Mouse (Mus musculus) midbrain, embryonic 11.5 days (tissue): ENCODE measurements around the gene Stard10. TPM values are rescaled to one million over a fixed set of nuclear protein-coding genes. Genes with fewer than 3 reads are reported as not detected.
A peak's percentile ranks its signal among the peaks of the same experiment; 100 is the strongest.

Source experiments
- ATAC-seq: fragments of 200-750 bp; cut with Nextera tagmentation; 2 replicates; pipeline ENCODE4 v1.8.0; 2017; ENCODE audit warnings: moderate TSS enrichment, moderate library complexity; ENCODE audit not compliant: low FRiP score
- DNase-seq: peaks from one replicate; pipeline ENCODE4 v3.0.0; 2015; ENCODE audit warnings: low spot score; ENCODE audit errors: missing footprints
- H3K27ac ChIP-seq: fragments of 300-500 bp; sonication (generic); 2 replicates; pipeline ENCODE4 v1.5.1; 2014; ENCODE audit warnings: low read depth, low read length
- H3K27me3 ChIP-seq: fragments of 300-500 bp; sonication (generic); 2 replicates; pipeline ENCODE4 v1.6.1; 2014; ENCODE audit warnings: mild to moderate bottlenecking, low read length, moderate library complexity, mixed read lengths; ENCODE audit not compliant: control insufficient read depth, insufficient read depth
- H3K36me3 ChIP-seq: fragments of 300-500 bp; sonication (generic); 2 replicates; pipeline ENCODE4 v1.6.1; 2014; ENCODE audit warnings: mild to moderate bottlenecking, low read length, moderate library complexity, mixed read lengths; ENCODE audit not compliant: control insufficient read depth, insufficient read depth
- H3K4me1 ChIP-seq: fragments of 300-500 bp; sonication (generic); 2 replicates; pipeline ENCODE4 v1.6.1; 2014; ENCODE audit warnings: low read length; ENCODE audit not compliant: control insufficient read depth, insufficient read depth
- H3K4me2 ChIP-seq: fragments of 300-500 bp; sonication (generic); 2 replicates; pipeline ENCODE4 v1.6.1; 2014; ENCODE audit warnings: mild to moderate bottlenecking, moderate library complexity
- H3K4me3 ChIP-seq: fragments of 300-500 bp; sonication (generic); 2 replicates; pipeline ENCODE4 v1.5.1; 2014; ENCODE audit warnings: low read depth, low read length
- H3K9ac ChIP-seq: fragments of 300-500 bp; sonication (generic); 2 replicates; pipeline ENCODE4 v1.6.1; 2014; ENCODE audit warnings: low read length
- H3K9me3 ChIP-seq: fragments of 300-500 bp; sonication (generic); 2 replicates; pipeline ENCODE4 v1.6.1; 2016; ENCODE audit warnings: low read length; ENCODE audit not compliant: control insufficient read depth
- WGBS: fragments of 180-500 bp; shearing (Covaris S2); extraction: QIAGEN DNeasy Blood & Tissue Kit; methylation state at CpG from one replicate; pipeline ENCODE4 v1.1.7; 2014; 5-methylcytosine and 5-hydroxymethylcytosine counted together
- polyA plus RNA-seq: library from polyadenylated mRNA; unstranded; fragments of >200 nt; fragmentation: Nextera tagmentation; extraction: Ambion mirVana; gene quantifications from 2 replicates; pipeline ENCODE4 v1.2.1, GENCODE M21; 2014

Stard10 gene
- polyA plus RNA-seq, 1 experiment from 2014 or later, result 5.7 TPM

- Histone ChIP-seq H3K9me3 (no peaks in the 10 kb centered on the region), H3K4me2 (no peak overlapping the region), H3K36me3 (no peaks in the 10 kb centered on the region), H3K4me3 (no peak overlapping the region), H3K27me3 (no peaks in the 10 kb centered on the region), H3K9ac (no peak overlapping the region), H3K4me1 (no peaks in the 10 kb centered on the region), H3K27ac (no peak overlapping the region)
- DNase-seq (peak; percentile 39), ATAC-seq (no peak)
- 89% methylated on average over 5 of the region's 5 CpGs for WGBS
Observed at GRCm38 (mm10) chr7:101332045-101332831, 15.4 kb downstream of the Stard10 start.

- no peak overlapping the region for H3K27ac ChIP-seq
- no peaks in the 10 kb centered on the region for H3K36me3 ChIP-seq
- no peak overlapping the region for H3K4me3 ChIP-seq
- no peaks in the 10 kb centered on the region for H3K9me3 ChIP-seq
- ATAC-seq (no peak), DNase-seq (no peak)
- WGBS, result 97% methylated on average over 2 of the region's 2 CpGs
- H3K4me1 ChIP-seq, result no peaks in the 10 kb centered on the region
- H3K4me2 ChIP-seq, result no peak overlapping the region
- no peak overlapping the region for H3K9ac ChIP-seq
- H3K27me3 ChIP-seq, result no peaks in the 10 kb centered on the region
Observed at GRCm38 (mm10) chr7:101335228-101335627, 18.3 kb downstream of the Stard10 start.

GRCm38 (mm10) chr7:101336686-101337085 lies 19.8 kb downstream of the Stard10 start:
- Histone ChIP-seq H3K9me3 (no peaks in the 10 kb centered on the region), H3K4me1 (no peaks in the 10 kb centered on the region), H3K27me3 (no peaks in the 10 kb centered on the region), H3K4me3 (no peak overlapping the region), H3K36me3 (no peaks in the 10 kb centered on the region), H3K27ac (no peak overlapping the region), H3K4me2 (no peak overlapping the region), H3K9ac (no peak overlapping the region)
- DNase-seq (no peak), ATAC-seq (no peak)
- 84% methylated on average over 3 of the region's 3 CpGs for WGBS

- whole genome bisulfite sequencing, result 85% methylated on average over 3 of the region's 3 CpGs
- DNase-seq (no peak), ATAC-seq (no peak)
- Histone ChIP-seq H3K9ac (no peak overlapping the region), H3K27ac (no peak overlapping the region), H3K4me3 (no peak overlapping the region), H3K4me1 (no peaks in the 10 kb centered on the region), H3K36me3 (no peaks in the 10 kb centered on the region), H3K9me3 (no peaks in the 10 kb centered on the region), H3K27me3 (no peaks in the 10 kb centered on the region), H3K4me2 (no peak overlapping the region)
Observed at GRCm38 (mm10) chr7:101337401-101337800, 20.5 kb downstream of the Stard10 start.

GRCm38 (mm10) chr7:101341405-101341804 lies 24.5 kb downstream of the Stard10 start:
- no peaks in the 10 kb centered on the region for H3K36me3 ChIP-seq
- DNase-seq (no peak), ATAC-seq (no peak)
- H3K4me1 ChIP-seq, result no peaks in the 10 kb centered on the region
- WGBS, result 80% methylated on average over 6 of the region's 6 CpGs
- no peaks in the 10 kb centered on the region for H3K9me3 ChIP-seq
- H3K4me2 ChIP-seq, result no peak overlapping the region
- H3K27me3 ChIP-seq, result no peaks in the 10 kb centered on the region
- no peak overlapping the region for H3K4me3 ChIP-seq
- H3K27ac ChIP-seq, result no peak overlapping the region
- H3K9ac ChIP-seq, result no peak overlapping the region

GRCm38 (mm10) chr7:101343135-101343534 lies 26.2 kb downstream of the Stard10 start:
- DNase-seq (no peak), ATAC-seq (no peak)
- Histone ChIP-seq H3K4me1 (no peaks in the 10 kb centered on the region; the same call in 1 of the 2 replicates), H3K9ac (no peak overlapping the region), H3K27ac (no peak overlapping the region), H3K4me3 (no peak overlapping the region), H3K27me3 (no peaks in the 10 kb centered on the region), H3K4me2 (no peak overlapping the region), H3K9me3 (no peaks in the 10 kb centered on the region), H3K36me3 (no peaks in the 10 kb centered on the region)
- 85% methylated on average over 7 of the region's 7 CpGs for WGBS

- no peak for ATAC-seq
- Histone ChIP-seq H3K4me2 (no peak overlapping the region), H3K9ac (no peak overlapping the region), H3K9me3 (no peaks in the 10 kb centered on the region), H3K36me3 (no peaks in the 10 kb centered on the region), H3K27ac (no peak overlapping the region), H3K27me3 (peaks cover 8% of the 10 kb centered on the region), H3K4me1 (peaks cover 4% of the 10 kb centered on the region; the same call in 1 of the 2 replicates), H3K4me3 (no peak overlapping the region)
- 73% methylated on average over 4 of the region's 4 CpGs for WGBS
- DNase-seq, result no peak
Observed at GRCm38 (mm10) chr7:101344892-101345291, 28.0 kb downstream of the Stard10 start.

- Histone ChIP-seq H3K9me3 (no peaks in the 10 kb centered on the region), H3K27me3 (peaks cover 8% of the 10 kb centered on the region), H3K4me3 (no peak overlapping the region), H3K9ac (no peak overlapping the region), H3K27ac (no peak overlapping the region), H3K4me1 (peaks cover 5% of the 10 kb centered on the region; the same call in 1 of the 2 replicates), H3K36me3 (no peaks in the 10 kb centered on the region), H3K4me2 (no peak overlapping the region)
- ATAC-seq (no peak), DNase-seq (no peak)
- WGBS, result 68% methylated on average over 2 of the region's 2 CpGs
Observed at GRCm38 (mm10) chr7:101346991-101347390, 30.1 kb downstream of the Stard10 start.

- peak within 1 kb of the TSS; percentile 48 for H3K4me3 ChIP-seq
- H3K36me3 ChIP-seq, result no peaks in the 10 kb centered on the region
- WGBS, result under 1% methylated on average over 35 of the region's 35 CpGs
- DNase-seq, result peak; percentile 95
- H3K4me2 ChIP-seq, result peak within 1 kb of the TSS; percentile 96
- H3K9me3 ChIP-seq, result no peaks in the 10 kb centered on the region
- peaks cover 8% of the 10 kb centered on the region for H3K27me3 ChIP-seq
- no peak within 1 kb of the TSS for H3K27ac ChIP-seq
- peaks cover 5% of the 10 kb centered on the region; the same call in 1 of the 2 replicates for H3K4me1 ChIP-seq
- peak within 1 kb of the TSS; percentile 59 for H3K9ac ChIP-seq
- ATAC-seq, result peak; percentile 74
Observed at GRCm38 (mm10) chr7:101347767-101348270, 30.9 kb downstream of the Stard10 start, which contains the start of gene Arap1. Gene Arap1, plus strand, starts transcription at chr7:101348067.
